Mouse (Mus musculus) embryonic fibroblast, embryonic 13.5 days (primary cell): Measurements from ENCODE around the gene Kcnip1.

Source experiments
- CTCF ChIP-seq: IDR thresholded peaks from 2 replicates; pipeline ENCODE4 v1.5.1; 2011; ENCODE audit warnings: mild to moderate bottlenecking, control low read depth, low read length, moderate library complexity, borderline replicate concordance; ENCODE audit not compliant: insufficient read depth
- POLR2A ChIP-seq: IDR thresholded peaks from 2 replicates; pipeline ENCODE4 v1.6.1; 2011; ENCODE audit warnings: low read depth, mild to moderate bottlenecking, control low read depth, low read length, moderate library complexity

GRCm38 (mm10) chr11:33649358-33649757 is 343.6 kb downstream of the Kcnip1 start:
- TF ChIP-seq POLR2A (no peak), CTCF (no peak)
